Mouse (Mus musculus) left cerebral cortex, postnatal 10 days (tissue): ENCODE results near the gene Fbxo31. TPM values are rescaled to one million over a fixed set of nuclear protein-coding genes. Genes with fewer than 3 reads are reported as not detected.

Source experiments
- DNase-seq, 2 experiments: peaks; one replicate each; pipeline ENCODE4 v3.0.0; 2021 to 2022; ENCODE audit warnings: low spot score in 2 of 2, mixed read lengths in 1 of 2; ENCODE audit errors: extremely low spot score in 1 of 2
- intact Hi-C: fragments of 180-260 bp; cut with DNase I; formaldehyde crosslinking; loops from one replicate; pipeline ENCODE4 v1.15.1; 2025
- total RNA-seq, 2 experiments: library from RNA; stranded (reverse); gene quantifications; 2 replicates each; pipeline ENCODE4 v1.2.3; 2021

The Fbxo31 gene
- total RNA-seq, 2 experiments from 2014 or later = 86.1 to 86.4 TPM

- DNase-seq = peak in 1 of 2 experiments; percentile 18
- intact Hi-C loops = no loop called here
Measured at GRCm38 (mm10) chr8:121526811-121527550, 51.6 kb downstream of the Fbxo31 start.

GRCm38 (mm10) chr8:121525111-121525818, 53.3 kb downstream of the Fbxo31 start:
- DNase-seq = peak in 1 of 2 experiments; percentile 8
- intact Hi-C loops = no loop called here

- peak; percentile 71 to 79 for DNase-seq
- intact Hi-C loops = loop anchor here (1.0 to 10.0 kb wide), 3 partner anchors 116 to 689 kb away; no protein-coding TSS in a partner anchor
Measured at GRCm38 (mm10) chr8:121513429-121513828, 65.2 kb downstream of the Fbxo31 start.

- intact Hi-C loops = loop anchor here (5.0 to 10.0 kb wide), 2 partner anchors 114 to 687 kb away; no protein-coding TSS in a partner anchor
- peak in 1 of 2 experiments; percentile 15 for DNase-seq
Measured at GRCm38 (mm10) chr8:121511751-121512150, 66.9 kb downstream of the Fbxo31 start.

Other genes with a start within 250 kb of the Fbxo31 start
- not detected for gene 1700018B08Rik, start 34.5 kb downstream of the Fbxo31 start, total RNA-seq
- gene Map1lc3b, start 11.6 kb upstream of the Fbxo31 start, total RNA-seq = 100 to 1,000 TPM; 158 to 163 TPM
- 10 to 100 TPM; 80.7 to 87.0 TPM for gene Zcchc14, start 74.1 kb upstream of the Fbxo31 start, total RNA-seq
- 100 to 1,000 TPM; 135 to 148 TPM for gene Jph3, start 150.8 kb upstream of the Fbxo31 start, total RNA-seq